Mouse (Mus musculus): Measurements from ENCODE around the gene Lage3. TPM values are rescaled to one million over a fixed set of nuclear protein-coding genes. Genes with fewer than 3 reads are reported as not detected.

Gene Lage3
- total RNA-seq, 2 experiments from 2014 or later, result 26.9 to 31.2 TPM

Small RNAs within 50 kb of the gene (microRNA-seq; reads per million reads assigned to microRNA genes)
- gene Mir7092, result 0 to 0.20 reads per million in 2 experiments

Other genes with a start within 250 kb of the Lage3 start
- gene Opn1mw, start 226.2 kb downstream of the Lage3 start, total RNA-seq (2021), result under 1 TPM in 1 of 2 experiments, not detected in 1; 0.62 TPM
- 10 to 100 TPM; 75.6 to 88.8 TPM for gene Mecp2, start 218.3 kb downstream of the Lage3 start, total RNA-seq (2021)
- gene Tex28, start 185.8 kb downstream of the Lage3 start, total RNA-seq (2021), result not detected
- gene Tktl1, start 176.4 kb downstream of the Lage3 start, total RNA-seq (2021), result under 1 TPM in 1 of 2 experiments, not detected in 1; 0.10 TPM
- 100 to 1,000 TPM in 1 of 2 experiments, 10 to 100 TPM in 1; 82.6 to 124 TPM for gene Flna, start 103.8 kb downstream of the Lage3 start, total RNA-seq (2021)
- 10 to 100 TPM; 35.1 to 36.5 TPM for gene Emd, start 98.9 kb downstream of the Lage3 start, total RNA-seq (2021)
- gene Rpl10, start 82.8 kb downstream of the Lage3 start, total RNA-seq (2021), result 100 to 1,000 TPM; 171 TPM
- gene Taz, start 71.7 kb downstream of the Lage3 start, total RNA-seq (2021), result 10 to 100 TPM; 48.8 to 64.9 TPM
- 1 to 10 TPM; 1.8 to 2.6 TPM for gene Dnase1l1, start 71.3 kb downstream of the Lage3 start, total RNA-seq (2021)
- 100 to 1,000 TPM; 333 to 352 TPM for gene Atp6ap1, start 56.5 kb downstream of the Lage3 start, total RNA-seq (2021)
- gene Gdi1, start 48.6 kb downstream of the Lage3 start, total RNA-seq (2021), result 100 to 1,000 TPM; 631 to 685 TPM
- gene Fam50a, start 40.6 kb downstream of the Lage3 start, total RNA-seq (2021), result 10 to 100 TPM; 27.2 to 32.3 TPM
- 10 to 100 TPM; 23.9 to 40.3 TPM for gene Plxna3, start 24.6 kb downstream of the Lage3 start, total RNA-seq (2021)
- gene Ubl4a, start 19.6 kb upstream of the Lage3 start, total RNA-seq (2021), result 10 to 100 TPM; 70.0 to 73.0 TPM
- gene Slc10a3, start 19.7 kb upstream of the Lage3 start, total RNA-seq (2021), result 1 to 10 TPM; 3.0 to 3.5 TPM
- 10 to 100 TPM; 17.8 to 24.9 TPM for gene Fam3a, start 39.7 kb upstream of the Lage3 start, total RNA-seq (2021)
- 10 to 100 TPM; 51.0 to 56.3 TPM for gene Ikbkg, start 39.7 kb upstream of the Lage3 start, total RNA-seq (2021)
- gene G6pdx, start 75.6 kb upstream of the Lage3 start, total RNA-seq (2021), result 10 to 100 TPM; 24.9 to 27.7 TPM
- not detected for gene Gm6880, start 127.8 kb upstream of the Lage3 start, total RNA-seq (2021)
- gene Olfr1326-ps1, start 221.3 kb upstream of the Lage3 start, total RNA-seq (2021), result not detected
- gene Olfr1325, start 239.1 kb upstream of the Lage3 start, total RNA-seq (2021), result not detected